Mouse (Mus musculus) liver, embryonic 14.5 days (tissue): ENCODE measurements around the gene Olfm1.

Experiments
- CTCF ChIP-seq: IDR thresholded peaks from 2 replicates; pipeline ENCODE4 v1.5.1; 2016; ENCODE audit warnings: antibody characterized with exemption, low read depth, control low read depth
- EP300 ChIP-seq: IDR thresholded peaks from 2 replicates; pipeline ENCODE4 v1.6.1; 2016; ENCODE audit warnings: antibody characterized with exemption, low read depth

DNA sequence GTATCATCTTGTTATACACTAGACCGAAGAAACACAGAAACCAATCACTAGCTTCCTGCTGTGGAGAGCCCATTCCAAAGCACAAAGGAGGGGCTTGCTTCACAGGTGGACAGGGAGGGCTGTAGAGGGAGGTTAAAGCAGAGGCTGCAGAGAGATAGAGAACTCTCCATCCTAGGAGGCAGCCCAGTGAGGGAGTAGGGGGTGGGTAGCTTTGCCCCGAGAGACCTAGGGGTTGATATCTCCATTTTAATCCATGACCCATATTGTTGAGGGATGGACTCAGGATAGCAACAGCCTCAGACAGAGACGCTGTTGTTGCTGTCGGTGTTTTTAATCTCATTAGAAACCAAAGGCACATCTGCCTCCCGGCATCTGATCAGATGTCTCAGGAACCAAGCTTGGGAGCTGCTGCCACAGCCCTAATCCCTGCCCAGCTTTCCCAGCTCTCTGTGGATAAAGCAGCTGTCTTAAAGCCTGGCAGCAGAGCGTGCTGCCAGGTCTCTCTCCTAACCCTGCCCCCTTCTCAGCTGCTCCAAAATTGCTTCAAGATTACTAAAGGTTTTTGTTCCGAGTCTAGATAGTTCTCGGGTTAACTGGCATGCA, 34.9 kb downstream of the Olfm1 start:
- TF ChIP-seq CTCF (no peak), EP300 (no peak)
